Mouse (Mus musculus): ENCODE data around the gene Hlcs. TPM values are rescaled to one million over a fixed set of nuclear protein-coding genes. Genes with fewer than 3 reads are reported as not detected.
A peak's percentile ranks its signal among the peaks of the same experiment; 100 is the strongest.

Hlcs gene
- polyA plus RNA-seq, 1 experiment, result 6.6 TPM

DNA sequence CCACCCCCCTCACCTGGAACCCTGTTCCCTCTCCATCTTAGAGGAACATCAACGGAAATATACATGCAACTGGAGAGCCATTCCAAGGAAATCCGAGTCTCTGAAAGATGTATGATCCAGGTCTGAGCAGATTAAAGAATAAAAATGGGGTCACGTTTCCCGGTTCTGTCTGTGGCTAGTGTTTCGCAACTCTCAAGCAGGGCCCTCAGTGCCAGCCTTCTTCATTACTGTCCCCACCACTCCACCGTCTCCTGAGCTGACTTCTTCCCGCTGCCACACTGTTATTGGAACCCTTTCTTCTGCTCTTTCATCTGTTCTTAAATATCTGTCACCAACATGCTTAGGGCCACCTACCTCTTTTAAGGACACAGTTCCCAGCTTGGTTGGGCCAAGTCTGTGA, 200.2 kb downstream of the Hlcs start:
- H3K4me1 ChIP-seq (ENCODE audit: control insufficient read depth, insufficient read depth, insufficient read length, low read length), result no peaks in the 10 kb centered on the region
- H3K27ac ChIP-seq (replicated peaks; ENCODE audit: low read depth, low read length), result no peak overlapping the region
- H3K4me3 ChIP-seq (ENCODE audit: insufficient read depth, low read depth, low read length), result no peak overlapping the region

DNA sequence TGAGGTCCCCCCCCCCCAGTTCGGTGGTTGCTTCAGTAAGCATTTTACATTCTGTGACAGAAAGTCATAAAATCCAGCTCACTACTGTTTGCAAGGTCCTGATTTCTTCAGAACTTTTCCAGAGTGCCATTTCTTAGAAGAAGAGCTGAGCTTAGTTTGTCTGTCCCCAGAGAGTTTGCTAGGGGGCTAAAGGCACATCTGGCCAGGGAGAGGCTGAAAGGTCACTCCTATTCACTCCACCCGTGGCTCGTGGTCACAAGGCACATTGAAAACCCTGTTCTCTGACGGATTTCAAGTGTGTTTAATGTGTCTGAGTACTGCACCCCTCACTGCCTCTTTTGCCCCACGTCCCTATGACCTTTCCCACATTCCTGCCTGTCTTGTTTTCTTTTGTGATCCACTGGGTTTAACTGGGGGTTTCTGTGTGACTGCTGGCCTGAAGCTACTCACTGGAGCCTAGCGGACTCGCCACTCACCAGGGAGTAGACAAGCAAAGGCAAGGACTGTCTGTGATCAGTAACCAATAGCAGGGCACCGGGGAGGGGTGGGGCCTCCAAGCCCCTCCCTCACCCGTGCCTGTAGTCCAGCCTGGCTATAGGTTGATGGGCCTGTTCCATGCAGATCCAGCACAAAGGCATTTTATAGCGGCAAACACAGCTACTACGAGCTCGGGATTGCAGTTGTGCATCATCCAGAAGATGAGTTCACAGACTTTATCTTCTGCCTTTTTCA, 215.5 kb downstream of the Hlcs start:
- Histone ChIP-seq H3K4me3 (ENCODE audit: insufficient read depth, low read depth, low read length) (no peak overlapping the region), H3K27ac (replicated peaks; ENCODE audit: low read depth, low read length) (no peak overlapping the region), H3K4me1 (ENCODE audit: control insufficient read depth, insufficient read depth, insufficient read length, low read length) (no peaks in the 10 kb centered on the region)

- no peaks in the 10 kb centered on the region for H3K4me1 ChIP-seq (ENCODE audit: control insufficient read depth, insufficient read depth, insufficient read length, low read length)
- H3K27ac ChIP-seq (replicated peaks; ENCODE audit: low read depth, low read length), result no peak overlapping the region
- no peak overlapping the region for H3K4me3 ChIP-seq (ENCODE audit: insufficient read depth, low read depth, low read length)
Observed at GRCm38 (mm10) chr16:94096479-94096878, 216.9 kb downstream of the Hlcs start.

DNA sequence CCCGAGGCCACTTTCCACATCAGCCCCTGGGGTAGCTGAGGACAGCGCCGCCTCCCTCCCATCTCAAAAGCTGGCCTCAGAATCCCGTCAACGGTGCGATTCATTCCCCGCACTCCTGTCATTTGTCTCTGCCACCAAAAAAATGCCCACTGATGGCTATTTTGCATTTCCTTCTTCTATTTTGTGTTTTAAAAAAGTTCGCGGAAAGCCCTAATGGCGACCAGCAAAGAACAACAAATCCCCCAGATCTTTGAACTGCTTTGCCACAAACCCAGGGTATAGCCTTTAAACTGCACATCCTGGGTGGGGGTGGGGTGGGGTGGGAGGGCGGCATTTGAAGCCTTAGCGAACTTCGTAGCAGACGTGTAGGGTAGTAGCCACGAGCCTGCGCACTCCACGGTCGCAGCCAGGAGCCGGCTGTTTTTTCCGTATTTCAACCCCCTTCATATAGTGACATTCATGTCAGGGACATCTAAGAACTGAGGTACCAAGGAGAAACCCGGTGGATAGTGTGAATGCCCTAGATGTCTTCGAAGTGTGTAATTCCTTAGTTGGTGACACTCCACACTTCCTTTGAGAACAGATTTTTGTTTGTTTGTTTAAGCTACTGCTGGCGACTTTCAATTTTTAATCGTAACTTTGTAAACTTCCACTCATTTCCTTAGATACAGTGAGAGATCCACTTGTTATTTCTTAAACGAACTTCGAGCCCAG, 218.1 kb downstream of the Hlcs start:
- Histone ChIP-seq H3K27ac (replicated peaks; ENCODE audit: low read depth, low read length) (no peak overlapping the region), H3K4me1 (ENCODE audit: control insufficient read depth, insufficient read depth, insufficient read length, low read length) (no peaks in the 10 kb centered on the region), H3K4me3 (ENCODE audit: insufficient read depth, low read depth, low read length) (no peak overlapping the region)

DNA sequence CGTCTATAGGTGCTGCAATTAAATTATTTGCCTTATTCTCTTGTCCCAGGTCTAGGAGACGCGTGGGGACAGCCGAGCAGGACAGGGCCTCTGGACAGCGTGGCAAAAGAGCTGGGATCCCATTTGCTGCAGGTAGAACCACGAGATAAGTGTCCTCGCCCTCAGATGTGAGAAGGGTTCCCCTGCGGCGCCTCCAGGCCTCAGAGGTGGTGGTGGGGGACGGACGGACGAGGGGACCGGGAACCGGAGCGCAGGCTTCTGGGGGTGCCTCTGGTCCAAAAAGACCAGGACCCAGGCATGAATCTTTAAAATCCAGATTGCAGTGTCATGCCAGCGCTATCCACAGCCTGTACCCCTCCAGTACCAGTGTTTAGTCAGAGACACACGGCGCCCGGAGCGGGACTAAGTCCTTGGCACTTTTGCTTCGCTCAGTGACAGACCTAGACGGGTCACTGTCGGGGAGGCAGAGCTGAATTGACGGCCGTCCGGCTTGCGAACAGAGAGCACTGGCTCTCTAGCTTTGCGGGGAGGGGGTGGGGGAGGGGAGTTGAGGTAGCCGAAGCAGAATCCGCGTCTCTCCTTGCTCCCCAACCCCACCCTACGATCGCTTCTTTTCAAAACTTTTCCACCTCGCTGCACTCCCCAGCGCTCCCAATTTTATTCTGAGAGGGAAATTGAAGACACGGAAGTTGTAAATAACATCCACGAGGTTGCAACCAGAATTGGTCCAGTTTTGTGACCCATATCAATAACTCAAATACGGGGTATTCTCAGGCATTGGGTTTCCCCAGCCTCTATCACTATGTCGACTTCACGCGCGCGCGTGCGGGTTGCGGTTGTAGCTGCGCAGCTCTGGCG, 218.9 kb downstream of the Hlcs start:
- H3K4me3 ChIP-seq (ENCODE audit: insufficient read depth, low read depth, low read length), result no peak overlapping the region
- no peaks in the 10 kb centered on the region for H3K4me1 ChIP-seq (ENCODE audit: control insufficient read depth, insufficient read depth, insufficient read length, low read length)
- H3K27ac ChIP-seq (replicated peaks; ENCODE audit: low read depth, low read length), result no peak overlapping the region

GRCm38 (mm10) chr16:94093151-94093863, 220.1 kb downstream of the Hlcs start:
- Histone ChIP-seq H3K27ac (replicated peaks; ENCODE audit: low read depth, low read length) (no peak overlapping the region), H3K4me1 (ENCODE audit: control insufficient read depth, insufficient read depth, insufficient read length, low read length) (no peaks in the 10 kb centered on the region), H3K4me3 (ENCODE audit: insufficient read depth, low read depth, low read length) (no peak overlapping the region)

DNA sequence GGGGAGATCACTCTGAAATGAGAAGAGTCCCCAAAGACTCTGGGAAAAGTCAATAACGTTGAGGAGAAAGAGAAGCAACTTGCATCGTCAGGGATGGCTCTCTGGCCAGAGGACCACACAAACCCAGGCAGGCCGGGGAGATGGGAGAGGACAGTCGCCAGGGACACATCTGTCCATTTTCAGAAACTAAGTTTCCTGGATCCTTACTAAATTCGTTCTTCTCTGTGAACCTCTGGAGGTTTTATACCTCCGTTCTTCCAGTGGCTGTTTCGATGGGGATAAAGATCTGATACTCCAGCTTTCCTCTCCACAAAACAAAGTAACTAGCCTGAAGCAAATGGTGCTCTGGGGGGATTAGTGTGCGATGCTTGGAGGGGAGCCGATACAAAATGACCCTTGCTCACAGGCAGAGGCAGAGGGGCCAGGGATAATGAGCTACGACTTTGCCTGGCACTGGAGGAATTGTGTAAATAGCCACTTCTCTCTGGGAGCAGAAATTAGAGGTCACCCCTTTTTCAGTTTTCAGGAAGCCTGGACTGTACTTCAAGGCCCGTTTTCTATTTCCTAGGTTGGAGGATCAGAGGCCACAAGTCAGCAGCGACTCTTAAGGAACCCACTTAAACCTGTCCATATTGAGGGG, 220.7 kb downstream of the Hlcs start:
- Histone ChIP-seq H3K4me3 (ENCODE audit: insufficient read depth, low read depth, low read length) (no peak overlapping the region), H3K4me1 (ENCODE audit: control insufficient read depth, insufficient read depth, insufficient read length, low read length) (no peaks in the 10 kb centered on the region), H3K27ac (replicated peaks; ENCODE audit: low read depth, low read length) (no peak overlapping the region)

GRCm38 (mm10) chr16:94088819-94089692, 224.3 kb downstream of the Hlcs start:
- Histone ChIP-seq H3K4me3 (ENCODE audit: insufficient read depth, low read depth, low read length) (no peak overlapping the region), H3K4me1 (ENCODE audit: control insufficient read depth, insufficient read depth, insufficient read length, low read length) (peaks cover 3% of the 10 kb centered on the region; the same call in 1 of the 2 replicates), H3K27ac (replicated peaks; ENCODE audit: low read depth, low read length) (no peak overlapping the region)

DNA sequence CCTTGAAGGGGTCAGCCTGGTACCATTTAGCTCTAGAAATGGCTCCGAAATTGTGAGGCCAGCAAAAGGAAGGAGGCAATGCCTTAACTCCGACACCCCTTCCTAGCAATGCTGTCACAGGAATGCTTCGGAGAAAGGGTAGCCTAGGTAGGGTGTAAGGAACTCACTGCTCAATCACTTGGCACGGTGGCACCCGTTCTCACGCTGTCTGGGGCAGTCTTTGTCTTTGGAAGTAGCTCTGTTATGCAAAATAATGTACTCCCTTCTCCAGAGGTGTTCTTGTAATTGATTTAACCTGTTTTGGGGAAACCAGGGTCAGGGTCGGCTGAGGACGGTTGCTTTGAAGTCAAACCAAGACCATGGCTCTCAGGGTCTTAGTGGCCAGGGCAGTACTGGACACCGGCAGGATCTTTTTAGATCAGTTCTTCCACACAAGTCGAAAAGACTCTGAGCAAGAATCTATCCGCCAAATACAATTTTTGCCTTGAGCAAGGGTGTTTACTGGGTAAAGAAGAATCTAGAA, 225.1 kb downstream of the Hlcs start:
- H3K27ac ChIP-seq (replicated peaks; ENCODE audit: low read depth, low read length), result no peak overlapping the region
- H3K4me3 ChIP-seq (ENCODE audit: insufficient read depth, low read depth, low read length), result no peak overlapping the region

GRCm38 (mm10) chr16:94087570-94088225, 225.7 kb downstream of the Hlcs start:
- Histone ChIP-seq H3K4me1 (ENCODE audit: control insufficient read depth, insufficient read depth, insufficient read length, low read length) (peaks cover 3% of the 10 kb centered on the region; the same call in 1 of the 2 replicates), H3K27ac (replicated peaks; ENCODE audit: low read depth, low read length) (no peak overlapping the region), H3K4me3 (ENCODE audit: insufficient read depth, low read depth, low read length) (peak overlapping the region; percentile 42)

More for the DNA sequence above, 225.1 kb downstream of the Hlcs start:
- peaks cover 3% of the 10 kb centered on the region; the same call in 1 of the 2 replicates for H3K4me1 ChIP-seq (ENCODE audit: control insufficient read depth, insufficient read depth, insufficient read length, low read length)

DNA sequence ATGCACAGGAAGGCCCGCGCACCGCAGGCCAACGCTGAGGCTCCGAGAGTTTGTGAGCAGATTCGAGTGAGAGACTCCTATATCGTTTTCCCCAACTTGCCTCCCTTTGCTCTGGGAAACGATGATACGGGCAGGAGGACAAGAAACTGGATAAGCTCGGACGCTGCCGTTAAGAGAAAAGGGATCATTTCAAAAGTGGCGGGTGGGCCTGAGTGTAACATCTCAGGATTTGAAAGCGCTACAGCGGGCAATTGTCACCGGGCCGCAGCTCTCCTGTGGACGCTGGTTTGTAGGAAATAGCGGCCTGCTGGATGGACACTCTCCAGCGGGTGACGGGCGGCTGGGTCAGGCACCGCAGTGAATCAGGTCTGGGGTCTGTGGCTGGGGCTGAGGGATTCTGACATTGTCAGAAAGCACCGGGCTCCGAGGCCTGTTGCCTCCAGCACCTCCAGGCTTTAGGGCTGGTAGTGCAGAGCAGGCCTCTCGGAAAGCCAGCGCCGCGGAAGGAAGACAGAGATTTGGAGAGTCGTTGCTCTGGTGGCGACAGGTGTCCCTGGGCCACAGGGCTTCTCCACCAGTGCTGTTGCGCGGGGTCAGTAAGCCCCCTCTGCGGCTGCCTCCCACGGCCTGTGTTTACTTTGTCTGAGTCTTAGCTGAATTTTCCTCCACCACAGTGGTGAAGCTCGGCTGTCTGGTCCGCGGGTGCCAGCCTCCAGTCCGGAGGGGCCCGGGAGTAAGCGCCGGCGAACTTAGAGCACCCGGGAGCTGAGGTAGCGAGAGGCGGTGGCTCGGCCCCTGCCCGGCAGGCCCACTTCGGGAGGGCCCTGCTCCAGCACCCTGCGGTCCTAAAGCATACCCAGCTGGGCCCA, 226.4 kb downstream of the Hlcs start:
- no peak overlapping the region for H3K27ac ChIP-seq (replicated peaks; ENCODE audit: low read depth, low read length)

GRCm38 (mm10) chr16:94085603-94086285, 227.6 kb downstream of the Hlcs start:
- Histone ChIP-seq H3K27ac (replicated peaks; ENCODE audit: low read depth, low read length) (no peak overlapping the region), H3K4me1 (ENCODE audit: control insufficient read depth, insufficient read depth, insufficient read length, low read length) (peaks cover 3% of the 10 kb centered on the region; the same call in 1 of the 2 replicates), H3K4me3 (ENCODE audit: insufficient read depth, low read depth, low read length) (peak overlapping the region; percentile 57)

More for the DNA sequence above, 226.4 kb downstream of the Hlcs start:
- peak overlapping the region; percentile 42 for H3K4me3 ChIP-seq (ENCODE audit: insufficient read depth, low read depth, low read length)
- H3K4me1 ChIP-seq (ENCODE audit: control insufficient read depth, insufficient read depth, insufficient read length, low read length), result peaks cover 3% of the 10 kb centered on the region; the same call in 1 of the 2 replicates
